Mouse (Mus musculus) megakaryocyte, embryonic 14.5 days (primary cell): ENCODE results near the gene Pmpca.

Source experiments
- FLI1 ChIP-seq: IDR thresholded peaks from 2 replicates; pipeline ENCODE4 v1.6.1; 2012; ENCODE audit warnings: low read length, inconsistent platforms, mixed read lengths
- GATA1 ChIP-seq: IDR thresholded peaks from 3 replicates; pipeline ENCODE4 v1.6.1; 2012; ENCODE audit warnings: mixed read lengths, low read length, inconsistent platforms, borderline replicate concordance

DNA sequence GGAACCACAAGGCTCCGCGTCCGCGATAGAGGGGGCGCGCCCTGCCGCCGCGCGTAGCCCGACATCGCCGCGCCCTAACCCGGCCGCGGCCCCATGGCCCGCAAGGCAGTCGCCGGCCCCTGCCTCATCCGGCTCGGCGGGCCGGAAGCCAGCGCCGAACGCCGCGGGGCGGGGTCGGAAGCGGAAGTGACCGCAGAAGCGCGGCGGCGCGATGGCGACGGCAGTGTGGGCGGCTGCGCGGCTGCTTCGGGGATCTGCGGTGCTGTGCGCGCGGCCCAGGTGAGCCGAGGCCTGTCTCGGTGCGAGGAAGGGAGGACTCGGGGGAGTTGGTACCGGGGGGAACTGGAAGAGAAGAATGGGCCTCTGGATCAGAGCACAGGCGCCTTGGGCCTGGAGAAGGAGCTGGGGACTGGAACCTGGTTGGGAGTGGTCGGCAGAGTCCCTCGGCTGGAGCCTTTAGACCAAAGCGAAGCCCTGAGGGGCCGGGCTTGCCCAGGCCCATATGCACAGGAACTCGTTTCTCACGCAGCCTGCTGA lies at the start of gene Pmpca, which contains the start of gene Entr1:
- no peak for TF ChIP-seq GATA1
- peak; percentile 91 for TF ChIP-seq FLI1
